Mouse (Mus musculus): Measurements from ENCODE around the gene Elmo1. TPM values are rescaled to one million over a fixed set of nuclear protein-coding genes. Genes with fewer than 3 reads are reported as not detected.

Elmo1 gene
- polyA plus RNA-seq, 1 experiment from 2014 or later = 17.4 TPM

GRCm38 (mm10) chr13:20327064-20327463, 236.7 kb downstream of the Elmo1 start:
- H3K9me3 ChIP-seq = no peaks in the 10 kb centered on the region
- H3K27ac ChIP-seq = no peak overlapping the region
- no peak overlapping the region for H3K4me3 ChIP-seq
- no peak overlapping the region for H3K9ac ChIP-seq
- H3K4me1 ChIP-seq = no peaks in the 10 kb centered on the region
- no peaks in the 10 kb centered on the region for H3K36me3 ChIP-seq
- H3K27me3 ChIP-seq = no peaks in the 10 kb centered on the region
- WGBS = 90% methylated on average over 4 of the region's 4 CpGs
- ATAC-seq (ENCODE audit: insufficient number of reproducible peaks, low FRiP score, low TSS enrichment, low read depth) = no peak
- no peak overlapping the region for H3K4me2 ChIP-seq

GRCm38 (mm10) chr13:20327975-20328374, 237.6 kb downstream of the Elmo1 start:
- H3K27ac ChIP-seq = no peak overlapping the region
- H3K4me3 ChIP-seq = no peak overlapping the region
- no peaks in the 10 kb centered on the region for H3K9me3 ChIP-seq
- no peak for ATAC-seq (ENCODE audit: insufficient number of reproducible peaks, low FRiP score, low TSS enrichment, low read depth)
- no peaks in the 10 kb centered on the region for H3K4me1 ChIP-seq
- no peak overlapping the region for H3K9ac ChIP-seq
- no peak overlapping the region for H3K4me2 ChIP-seq
- no peaks in the 10 kb centered on the region for H3K36me3 ChIP-seq
- no peaks in the 10 kb centered on the region for H3K27me3 ChIP-seq
- 26% methylated on average over 3 of the region's 3 CpGs for WGBS

GRCm38 (mm10) chr13:20328672-20329071, 238.3 kb downstream of the Elmo1 start:
- H3K36me3 ChIP-seq = no peaks in the 10 kb centered on the region
- ATAC-seq (ENCODE audit: insufficient number of reproducible peaks, low FRiP score, low TSS enrichment, low read depth) = no peak
- 83% methylated on average over 1 of the region's 1 CpGs for WGBS
- H3K4me3 ChIP-seq = no peak overlapping the region
- H3K27ac ChIP-seq = no peak overlapping the region
- H3K4me1 ChIP-seq = no peaks in the 10 kb centered on the region
- no peaks in the 10 kb centered on the region for H3K27me3 ChIP-seq
- no peak overlapping the region for H3K4me2 ChIP-seq
- H3K9ac ChIP-seq = no peak overlapping the region
- no peaks in the 10 kb centered on the region for H3K9me3 ChIP-seq

GRCm38 (mm10) chr13:20330954-20331353, 240.6 kb downstream of the Elmo1 start:
- no peak overlapping the region for H3K4me2 ChIP-seq
- no peaks in the 10 kb centered on the region for H3K27me3 ChIP-seq
- no peaks in the 10 kb centered on the region for H3K36me3 ChIP-seq
- no peak for ATAC-seq (ENCODE audit: insufficient number of reproducible peaks, low FRiP score, low TSS enrichment, low read depth)
- no peak overlapping the region for H3K9ac ChIP-seq
- H3K4me3 ChIP-seq = no peak overlapping the region
- no peaks in the 10 kb centered on the region for H3K9me3 ChIP-seq
- no peaks in the 10 kb centered on the region for H3K4me1 ChIP-seq
- 86% methylated on average over 7 of the region's 7 CpGs for WGBS
- H3K27ac ChIP-seq = no peak overlapping the region

GRCm38 (mm10) chr13:20335051-20335888, 244.9 kb downstream of the Elmo1 start:
- Histone ChIP-seq H3K36me3 (no peaks in the 10 kb centered on the region), H3K9ac (no peak overlapping the region), H3K4me1 (no peaks in the 10 kb centered on the region), H3K27ac (no peak overlapping the region), H3K9me3 (no peaks in the 10 kb centered on the region), H3K4me2 (no peak overlapping the region), H3K27me3 (no peaks in the 10 kb centered on the region), H3K4me3 (no peak overlapping the region)
- ATAC-seq (ENCODE audit: insufficient number of reproducible peaks, low FRiP score, low TSS enrichment, low read depth) = no peak
- 63% methylated on average over 4 of the region's 4 CpGs for WGBS

GRCm38 (mm10) chr13:20335889-20336497, 245.6 kb downstream of the Elmo1 start:
- H3K9me3 ChIP-seq = no peaks in the 10 kb centered on the region
- no peaks in the 10 kb centered on the region for H3K4me1 ChIP-seq
- no peak overlapping the region for H3K4me3 ChIP-seq
- no peaks in the 10 kb centered on the region for H3K27me3 ChIP-seq
- H3K9ac ChIP-seq = no peak overlapping the region
- H3K36me3 ChIP-seq = no peaks in the 10 kb centered on the region
- H3K4me2 ChIP-seq = no peak overlapping the region
- no peak overlapping the region for H3K27ac ChIP-seq
- 78% methylated on average over 7 of the region's 7 CpGs for WGBS
- ATAC-seq (ENCODE audit: insufficient number of reproducible peaks, low FRiP score, low TSS enrichment, low read depth) = no peak

- no peak overlapping the region for H3K9ac ChIP-seq
- H3K9me3 ChIP-seq = no peaks in the 10 kb centered on the region
- no peaks in the 10 kb centered on the region for H3K4me1 ChIP-seq
- H3K4me3 ChIP-seq = no peak overlapping the region
- H3K27ac ChIP-seq = no peak overlapping the region
- no peaks in the 10 kb centered on the region for H3K36me3 ChIP-seq
- 85% methylated on average over 3 of the region's 3 CpGs for WGBS
- no peak overlapping the region for H3K4me2 ChIP-seq
- no peak for ATAC-seq (ENCODE audit: insufficient number of reproducible peaks, low FRiP score, low TSS enrichment, low read depth)
- no peaks in the 10 kb centered on the region for H3K27me3 ChIP-seq
These were observed 252.5 kb downstream of the Elmo1 start for GRCm38 (mm10) chr13:20342881-20343280.

- no peak overlapping the region for H3K9ac ChIP-seq
- H3K4me3 ChIP-seq = no peak overlapping the region
- no peaks in the 10 kb centered on the region for H3K27me3 ChIP-seq
- H3K4me2 ChIP-seq = no peak overlapping the region
- H3K9me3 ChIP-seq = no peaks in the 10 kb centered on the region
- 81% methylated on average over 1 of the region's 1 CpGs for WGBS
- no peaks in the 10 kb centered on the region for H3K4me1 ChIP-seq
- H3K36me3 ChIP-seq = no peaks in the 10 kb centered on the region
- H3K27ac ChIP-seq = no peak overlapping the region
- no peak for ATAC-seq (ENCODE audit: insufficient number of reproducible peaks, low FRiP score, low TSS enrichment, low read depth)
These were observed 259.4 kb downstream of the Elmo1 start for GRCm38 (mm10) chr13:20349754-20350153.

- no peak for ATAC-seq (ENCODE audit: insufficient number of reproducible peaks, low FRiP score, low TSS enrichment, low read depth)
- no peak overlapping the region for H3K27ac ChIP-seq
- H3K36me3 ChIP-seq = no peaks in the 10 kb centered on the region
- H3K27me3 ChIP-seq = no peaks in the 10 kb centered on the region
- no peak overlapping the region for H3K4me2 ChIP-seq
- no peaks in the 10 kb centered on the region for H3K4me1 ChIP-seq
- 88% methylated on average over 2 of the region's 2 CpGs for WGBS
- no peak overlapping the region for H3K4me3 ChIP-seq
- H3K9me3 ChIP-seq = no peaks in the 10 kb centered on the region
- H3K9ac ChIP-seq = no peak overlapping the region
These were observed 262.2 kb downstream of the Elmo1 start for GRCm38 (mm10) chr13:20352631-20353030.

GRCm38 (mm10) chr13:20353862-20354603, 263.6 kb downstream of the Elmo1 start:
- 21% methylated on average over 10 of the region's 10 CpGs for WGBS
- H3K27me3 ChIP-seq = no peaks in the 10 kb centered on the region
- H3K9me3 ChIP-seq = no peaks in the 10 kb centered on the region
- H3K4me1 ChIP-seq = no peaks in the 10 kb centered on the region
- no peak overlapping the region for H3K4me3 ChIP-seq
- H3K36me3 ChIP-seq = no peaks in the 10 kb centered on the region
- no peak overlapping the region for H3K9ac ChIP-seq
- H3K4me2 ChIP-seq = no peak overlapping the region
- no peak overlapping the region for H3K27ac ChIP-seq
- ATAC-seq (ENCODE audit: insufficient number of reproducible peaks, low FRiP score, low TSS enrichment, low read depth) = no peak

- Histone ChIP-seq H3K4me3 (no peak overlapping the region), H3K4me2 (no peak overlapping the region), H3K36me3 (no peaks in the 10 kb centered on the region), H3K27ac (no peak overlapping the region), H3K9ac (no peak overlapping the region), H3K9me3 (no peaks in the 10 kb centered on the region), H3K4me1 (no peaks in the 10 kb centered on the region), H3K27me3 (no peaks in the 10 kb centered on the region)
- WGBS = 62% methylated on average over 5 of the region's 5 CpGs
- ATAC-seq (ENCODE audit: insufficient number of reproducible peaks, low FRiP score, low TSS enrichment, low read depth) = no peak
These were observed 264.2 kb downstream of the Elmo1 start for GRCm38 (mm10) chr13:20354604-20354999.

GRCm38 (mm10) chr13:20362541-20362940, 272.1 kb downstream of the Elmo1 start:
- no peaks in the 10 kb centered on the region for H3K4me1 ChIP-seq
- H3K4me3 ChIP-seq = no peak overlapping the region
- H3K27me3 ChIP-seq = no peaks in the 10 kb centered on the region
- H3K27ac ChIP-seq = no peak overlapping the region
- WGBS = 76% methylated on average over 2 of the region's 2 CpGs
- H3K36me3 ChIP-seq = no peaks in the 10 kb centered on the region
- H3K9me3 ChIP-seq = no peaks in the 10 kb centered on the region
- ATAC-seq (ENCODE audit: insufficient number of reproducible peaks, low FRiP score, low TSS enrichment, low read depth) = no peak
- H3K4me2 ChIP-seq = no peak overlapping the region
- H3K9ac ChIP-seq = no peak overlapping the region
